Mouse (Mus musculus) ES-Bruce4 (cell line): ENCODE results near the gene Lsmem1.

Experiments used
- CTCF ChIP-seq: IDR thresholded peaks from one replicate; pipeline ENCODE4 v1.8.1; 2011; ENCODE audit warnings: low read depth, low read length
- EP300 ChIP-seq: IDR thresholded peaks from 2 replicates; pipeline ENCODE4 v1.6.1; 2011; ENCODE audit warnings: low read depth, low read length; ENCODE audit not compliant: insufficient read depth

DNA sequence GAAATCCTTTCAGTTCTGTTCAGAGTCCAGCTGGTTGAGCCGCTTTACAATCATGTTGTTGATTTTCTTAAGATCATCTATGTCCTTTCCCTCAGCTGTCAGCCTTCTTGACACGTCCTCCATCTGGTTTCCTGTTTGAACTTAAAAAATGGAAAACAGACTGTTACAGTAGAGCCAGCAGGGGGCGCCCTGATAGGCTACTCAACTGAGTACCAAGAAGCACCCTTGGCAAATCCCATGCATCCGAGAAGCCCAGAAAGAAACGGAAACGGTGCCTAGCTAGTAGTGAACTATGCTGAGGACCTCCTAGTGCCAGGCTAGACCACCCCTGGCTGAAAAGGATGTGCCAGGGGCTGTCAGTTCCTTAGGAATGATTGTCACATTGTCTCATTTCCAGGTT is 22.2 kb downstream of the Lsmem1 start:
- TF ChIP-seq EP300, result no peak
- no peak for TF ChIP-seq CTCF
